Mouse (Mus musculus) heart, embryonic 13.5 days (tissue): Measurements from ENCODE around the gene Tanc1. TPM values are rescaled to one million over a fixed set of nuclear protein-coding genes. Genes with fewer than 3 reads are reported as not detected.

ENCODE experiments used
- ATAC-seq: fragments of 200-750 bp; cut with Nextera tagmentation; 2 replicates; pipeline ENCODE4 v1.8.0; 2017; ENCODE audit warnings: moderate TSS enrichment; ENCODE audit not compliant: insufficient number of reproducible peaks, low FRiP score, low TSS enrichment; ENCODE audit errors: extremely low read depth
- H3K27ac ChIP-seq: fragments of 300-500 bp; sonication (generic); replicated peaks from 2 replicates; pipeline ENCODE4 v1.5.1; 2015; ENCODE audit warnings: moderate library complexity, mild to moderate bottlenecking, inconsistent platforms
- H3K27me3 ChIP-seq: fragments of 300-500 bp; sonication (generic); replicated peaks from 2 replicates; pipeline ENCODE4 v1.6.1; 2015; ENCODE audit warnings: mild to moderate bottlenecking, inconsistent platforms
- H3K36me3 ChIP-seq: fragments of 300-500 bp; sonication (generic); 2 replicates; pipeline ENCODE4 v1.6.1; 2015; ENCODE audit warnings: mild to moderate bottlenecking, inconsistent platforms
- H3K4me1 ChIP-seq: fragments of 300-500 bp; sonication (generic); 2 replicates; pipeline ENCODE4 v1.6.1; 2015; ENCODE audit warnings: inconsistent platforms
- H3K4me2 ChIP-seq: fragments of 300-500 bp; sonication (generic); 2 replicates; pipeline ENCODE4 v1.6.1; 2015; ENCODE audit warnings: inconsistent platforms, mild to moderate bottlenecking, moderate library complexity
- H3K4me3 ChIP-seq: fragments of 300-500 bp; sonication (generic); 2 replicates; pipeline ENCODE4 v1.5.1; 2015; ENCODE audit warnings: moderate library complexity, mild to moderate bottlenecking, inconsistent platforms
- H3K9ac ChIP-seq: fragments of 300-500 bp; sonication (generic); 2 replicates; pipeline ENCODE4 v1.6.1; 2015; ENCODE audit warnings: inconsistent platforms, mild to moderate bottlenecking, moderate library complexity
- H3K9me3 ChIP-seq: fragments of 300-500 bp; sonication (generic); 2 replicates; pipeline ENCODE4 v1.6.1; 2016; ENCODE audit warnings: inconsistent platforms
- WGBS: fragments of 180-500 bp; shearing (Covaris S2); methylation state at CpG from one replicate; pipeline ENCODE4 v1.1.7; 2015; ENCODE audit warnings: mixed read lengths; 5-methylcytosine and 5-hydroxymethylcytosine counted together
- polyA plus RNA-seq: library from polyadenylated mRNA; unstranded; fragments of >200 nt; fragmentation: Nextera tagmentation; extraction: Ambion mirVana; gene quantifications from 2 replicates; pipeline ENCODE4 v1.2.1, GENCODE M21; 2015

Gene Tanc1
- polyA plus RNA-seq, 1 experiment from 2014 or later: 25.0 TPM

GRCm38 (mm10) chr2:59802722-59803387, 191.0 kb downstream of the Tanc1 start:
- Histone ChIP-seq H3K4me3 (no peak overlapping the region), H3K27me3 (no peaks in the 10 kb centered on the region), H3K4me2 (no peak overlapping the region), H3K9ac (no peak overlapping the region), H3K36me3 (peaks cover 82% of the 10 kb centered on the region), H3K9me3 (no peaks in the 10 kb centered on the region), H3K27ac (no peak overlapping the region), H3K4me1 (peaks cover 36% of the 10 kb centered on the region)
- no peak for ATAC-seq
- 72% methylated on average over 8 of the region's 8 CpGs for WGBS

DNA sequence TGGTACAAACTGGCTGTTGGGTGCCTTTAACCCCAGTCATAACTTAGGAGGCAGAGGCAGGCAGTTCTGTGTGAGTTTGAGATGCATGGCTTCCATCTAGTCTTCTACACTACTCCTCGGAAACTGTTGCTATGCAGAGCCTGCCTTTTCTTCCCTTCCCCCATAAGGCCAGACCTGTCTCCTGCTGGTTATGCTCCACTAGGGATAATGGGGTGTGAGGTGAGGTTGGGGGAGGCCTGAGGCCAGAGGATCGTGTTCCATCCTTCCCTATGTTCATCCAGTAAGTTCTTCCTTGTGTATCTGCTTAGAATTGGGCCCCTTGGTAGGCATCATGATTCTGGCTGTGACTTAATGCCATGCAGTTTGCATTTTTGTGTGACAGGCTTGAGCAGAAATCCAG, 193.8 kb downstream of the Tanc1 start:
- Histone ChIP-seq H3K4me2 (no peak overlapping the region), H3K4me1 (peaks cover 23% of the 10 kb centered on the region), H3K4me3 (no peak overlapping the region), H3K9me3 (no peaks in the 10 kb centered on the region), H3K27ac (peak overlapping the region; percentile 13; the same call in 1 of the 2 replicates), H3K27me3 (no peaks in the 10 kb centered on the region), H3K36me3 (peaks cover 78% of the 10 kb centered on the region), H3K9ac (no peak overlapping the region)
- WGBS: 36% methylated on average over 2 of the region's 2 CpGs
- no peak for ATAC-seq

DNA sequence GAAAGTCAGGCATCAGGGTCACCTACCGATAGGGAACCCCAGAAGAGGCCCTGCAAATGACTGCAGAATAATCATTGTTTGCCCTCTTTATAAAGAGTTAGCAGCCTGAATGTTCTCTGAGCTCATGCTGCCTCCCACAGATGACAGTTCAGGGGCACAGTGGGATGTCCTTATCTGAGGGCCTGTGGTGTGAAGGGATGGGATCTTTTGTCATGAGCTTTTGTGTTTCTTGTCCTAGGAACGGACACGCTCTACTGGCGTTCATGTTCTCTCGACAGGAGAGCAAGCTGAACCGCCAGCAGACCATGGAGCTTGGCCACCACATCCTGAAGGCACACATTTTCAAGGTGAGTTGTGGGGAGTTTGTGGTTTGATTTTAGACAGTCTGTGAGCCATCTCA, 194.2 kb downstream of the Tanc1 start:
- Histone ChIP-seq H3K27ac (peak overlapping the region; percentile 13; the same call in 1 of the 2 replicates), H3K4me1 (peaks cover 27% of the 10 kb centered on the region), H3K27me3 (no peaks in the 10 kb centered on the region), H3K9me3 (no peaks in the 10 kb centered on the region), H3K4me2 (no peak overlapping the region), H3K9ac (no peak overlapping the region), H3K4me3 (no peak overlapping the region), H3K36me3 (peaks cover 78% of the 10 kb centered on the region)
- ATAC-seq: no peak
- 48% methylated on average over 6 of the region's 6 CpGs for WGBS

GRCm38 (mm10) chr2:59808608-59809007, 196.8 kb downstream of the Tanc1 start:
- no peak overlapping the region for H3K9ac ChIP-seq
- H3K4me1 ChIP-seq: peaks cover 22% of the 10 kb centered on the region
- H3K27me3 ChIP-seq: no peaks in the 10 kb centered on the region
- H3K36me3 ChIP-seq: peaks cover 75% of the 10 kb centered on the region
- no peak overlapping the region for H3K27ac ChIP-seq
- no peak overlapping the region for H3K4me2 ChIP-seq
- no peak for ATAC-seq
- no peak overlapping the region for H3K4me3 ChIP-seq
- H3K9me3 ChIP-seq: no peaks in the 10 kb centered on the region
- WGBS: 76% methylated on average over 4 of the region's 4 CpGs

- peaks cover 74% of the 10 kb centered on the region for H3K36me3 ChIP-seq
- 81% methylated on average over 7 of the region's 7 CpGs for WGBS
Observed at GRCm38 (mm10) chr2:59810039-59810438, 198.2 kb downstream of the Tanc1 start.

DNA sequence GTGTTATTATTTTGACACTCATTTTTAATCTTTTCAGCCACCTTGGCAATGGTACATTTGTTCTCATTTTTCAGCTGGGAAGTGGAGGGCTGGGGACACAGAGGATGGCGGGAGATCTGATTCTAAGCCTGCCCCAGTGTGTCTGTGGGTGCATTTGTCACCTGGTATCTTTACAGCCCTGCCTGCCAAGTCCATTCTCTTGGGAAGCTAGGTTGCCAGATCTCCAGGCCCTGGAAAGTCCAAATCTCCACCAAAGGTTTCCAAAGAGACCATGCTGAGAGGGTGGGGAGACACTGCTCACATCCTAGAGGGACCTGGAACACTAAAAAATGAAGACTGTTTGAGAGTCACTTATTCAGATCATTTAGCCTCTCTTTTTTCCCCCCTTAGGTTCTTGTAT, 199.4 kb downstream of the Tanc1 start:
- WGBS: 53% methylated on average over 1 of the region's 1 CpGs
- ATAC-seq: no peak
- peak overlapping the region; percentile 29; the same call in 1 of the 2 replicates for H3K27ac ChIP-seq
- H3K4me3 ChIP-seq: no peak overlapping the region
- H3K9ac ChIP-seq: no peak overlapping the region
- H3K4me2 ChIP-seq: no peak overlapping the region
- H3K4me1 ChIP-seq: peaks cover 33% of the 10 kb centered on the region
- peaks cover 78% of the 10 kb centered on the region for H3K36me3 ChIP-seq
- H3K9me3 ChIP-seq: no peaks in the 10 kb centered on the region
- H3K27me3 ChIP-seq: no peaks in the 10 kb centered on the region

More at GRCm38 (mm10) chr2:59810039-59810438, 198.2 kb downstream of the Tanc1 start:
- H3K9ac ChIP-seq: no peak overlapping the region
- H3K27ac ChIP-seq: no peak overlapping the region
- no peaks in the 10 kb centered on the region for H3K27me3 ChIP-seq
- H3K4me1 ChIP-seq: peaks cover 29% of the 10 kb centered on the region
- H3K4me3 ChIP-seq: no peak overlapping the region
- no peak for ATAC-seq
- no peak overlapping the region for H3K4me2 ChIP-seq
- no peaks in the 10 kb centered on the region for H3K9me3 ChIP-seq

GRCm38 (mm10) chr2:59812641-59813040, 200.8 kb downstream of the Tanc1 start:
- Histone ChIP-seq H3K4me2 (no peak overlapping the region), H3K4me3 (no peak overlapping the region), H3K9me3 (no peaks in the 10 kb centered on the region), H3K9ac (no peak overlapping the region), H3K36me3 (peaks cover 75% of the 10 kb centered on the region), H3K4me1 (peaks cover 37% of the 10 kb centered on the region), H3K27ac (no peak overlapping the region), H3K27me3 (no peaks in the 10 kb centered on the region)
- ATAC-seq: no peak
- whole genome bisulfite sequencing: 91% methylated on average over 1 of the region's 1 CpGs

GRCm38 (mm10) chr2:59813457-59813856, 201.6 kb downstream of the Tanc1 start:
- Histone ChIP-seq H3K36me3 (peaks cover 75% of the 10 kb centered on the region), H3K4me3 (no peak overlapping the region), H3K9me3 (no peaks in the 10 kb centered on the region), H3K27me3 (no peaks in the 10 kb centered on the region), H3K4me2 (no peak overlapping the region), H3K27ac (no peak overlapping the region), H3K9ac (no peak overlapping the region), H3K4me1 (peaks cover 37% of the 10 kb centered on the region)
- WGBS: 73% methylated on average over 13 of the region's 13 CpGs
- no peak for ATAC-seq

- H3K36me3 ChIP-seq: peaks cover 80% of the 10 kb centered on the region
- 74% methylated on average over 8 of the region's 8 CpGs for WGBS
- no peaks in the 10 kb centered on the region for H3K9me3 ChIP-seq
- peaks cover 37% of the 10 kb centered on the region for H3K4me1 ChIP-seq
- no peaks in the 10 kb centered on the region for H3K27me3 ChIP-seq
- peak overlapping the region; percentile 42; the same call in 1 of the 2 replicates for H3K27ac ChIP-seq
- no peak overlapping the region for H3K9ac ChIP-seq
- no peak overlapping the region for H3K4me3 ChIP-seq
- no peak for ATAC-seq
- no peak overlapping the region for H3K4me2 ChIP-seq
Observed at GRCm38 (mm10) chr2:59814997-59815396, 203.2 kb downstream of the Tanc1 start.

DNA sequence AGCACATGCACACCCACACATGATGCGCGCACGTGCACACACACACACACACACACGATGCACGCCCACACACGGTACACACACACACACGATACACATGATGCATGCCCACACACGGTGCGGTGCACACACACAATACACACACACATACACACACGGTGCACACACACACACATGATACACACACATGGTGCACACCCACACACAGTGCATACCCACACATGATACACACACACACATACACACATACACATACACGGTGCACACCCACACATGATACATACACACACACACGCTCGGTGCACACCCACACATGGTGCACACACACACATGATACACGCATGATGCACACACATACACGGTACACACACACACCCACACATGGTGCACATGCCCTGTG, 206.8 kb downstream of the Tanc1 start:
- H3K27me3 ChIP-seq: no peaks in the 10 kb centered on the region
- H3K36me3 ChIP-seq: peaks cover 82% of the 10 kb centered on the region
- H3K4me3 ChIP-seq: no peak overlapping the region
- no peak for ATAC-seq
- H3K27ac ChIP-seq: no peak overlapping the region
- no peak overlapping the region for H3K9ac ChIP-seq
- H3K9me3 ChIP-seq: no peaks in the 10 kb centered on the region
- WGBS: 92% methylated on average over 15 of the region's 15 CpGs
- peaks cover 30% of the 10 kb centered on the region for H3K4me1 ChIP-seq
- H3K4me2 ChIP-seq: no peak overlapping the region

- H3K27me3 ChIP-seq: no peaks in the 10 kb centered on the region
- peaks cover 81% of the 10 kb centered on the region for H3K36me3 ChIP-seq
- 77% methylated on average over 6 of the region's 6 CpGs for WGBS
Observed at GRCm38 (mm10) chr2:59819415-59819814, 207.6 kb downstream of the Tanc1 start.

GRCm38 (mm10) chr2:59820088-59820487, 208.2 kb downstream of the Tanc1 start:
- H3K27ac ChIP-seq: no peak overlapping the region
- H3K4me3 ChIP-seq: no peak overlapping the region
- no peaks in the 10 kb centered on the region for H3K27me3 ChIP-seq
- no peaks in the 10 kb centered on the region for H3K9me3 ChIP-seq
- peaks cover 79% of the 10 kb centered on the region for H3K36me3 ChIP-seq
- peaks cover 38% of the 10 kb centered on the region for H3K4me1 ChIP-seq
- 83% methylated on average over 15 of the region's 15 CpGs for whole genome bisulfite sequencing
- no peak for ATAC-seq
- no peak overlapping the region for H3K9ac ChIP-seq
- no peak overlapping the region for H3K4me2 ChIP-seq

More at GRCm38 (mm10) chr2:59819415-59819814, 207.6 kb downstream of the Tanc1 start:
- ATAC-seq: no peak
- Histone ChIP-seq H3K4me3 (no peak overlapping the region), H3K9ac (no peak overlapping the region), H3K27ac (no peak overlapping the region), H3K4me2 (no peak overlapping the region), H3K9me3 (no peaks in the 10 kb centered on the region), H3K4me1 (peaks cover 37% of the 10 kb centered on the region)
